Mouse (Mus musculus) thymus, adult 2 months (tissue): ENCODE data around the gene Cdca3.

Source experiments
- CTCF ChIP-seq: fragments of 200-500 bp; IDR thresholded peaks from 2 replicates; pipeline ENCODE4 v1.5.1; 2012; ENCODE audit warnings: mild to moderate bottlenecking, control low read depth, low read length, moderate library complexity, borderline replicate concordance; ENCODE audit not compliant: control insufficient read depth, poor library complexity, insufficient read depth; ENCODE audit errors: extremely low read depth
- POLR2A ChIP-seq: fragments of 200-500 bp; IDR thresholded peaks from 2 replicates; pipeline ENCODE4 v1.6.1; 2012; ENCODE audit warnings: mild to moderate bottlenecking, low read length, control low read depth, moderate library complexity; ENCODE audit not compliant: control insufficient read depth, poor library complexity, insufficient read depth; ENCODE audit errors: extremely low read depth

DNA sequence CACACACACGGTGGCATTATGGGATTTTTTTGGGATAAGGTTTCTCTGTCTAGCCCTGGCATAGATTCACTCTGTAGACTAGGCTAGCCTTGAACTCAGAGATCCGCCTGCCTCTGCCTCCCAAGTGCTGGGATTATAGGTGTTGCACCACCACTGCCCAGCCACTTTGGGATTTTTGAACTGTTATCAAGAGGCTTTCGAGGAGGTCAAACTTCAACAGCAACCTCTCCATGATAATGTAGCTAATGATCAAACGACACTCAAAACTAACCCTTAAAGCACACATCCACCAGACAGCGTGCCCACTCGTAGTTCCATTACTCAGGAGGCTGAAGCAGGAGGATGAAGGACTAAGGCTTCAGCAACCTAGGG lies 21.4 kb upstream of the Cdca3 start:
- no peak for TF ChIP-seq POLR2A
- no peak for TF ChIP-seq CTCF
